Mouse (Mus musculus) ovary, postnatal 36 days (tissue): ENCODE data around the gene Ier5l.

Experiments
- DNase-seq: peaks from one replicate; pipeline ENCODE4 v3.0.0; 2022; ENCODE audit warnings: low spot score, mixed read lengths

Gene Ier5l

DNA sequence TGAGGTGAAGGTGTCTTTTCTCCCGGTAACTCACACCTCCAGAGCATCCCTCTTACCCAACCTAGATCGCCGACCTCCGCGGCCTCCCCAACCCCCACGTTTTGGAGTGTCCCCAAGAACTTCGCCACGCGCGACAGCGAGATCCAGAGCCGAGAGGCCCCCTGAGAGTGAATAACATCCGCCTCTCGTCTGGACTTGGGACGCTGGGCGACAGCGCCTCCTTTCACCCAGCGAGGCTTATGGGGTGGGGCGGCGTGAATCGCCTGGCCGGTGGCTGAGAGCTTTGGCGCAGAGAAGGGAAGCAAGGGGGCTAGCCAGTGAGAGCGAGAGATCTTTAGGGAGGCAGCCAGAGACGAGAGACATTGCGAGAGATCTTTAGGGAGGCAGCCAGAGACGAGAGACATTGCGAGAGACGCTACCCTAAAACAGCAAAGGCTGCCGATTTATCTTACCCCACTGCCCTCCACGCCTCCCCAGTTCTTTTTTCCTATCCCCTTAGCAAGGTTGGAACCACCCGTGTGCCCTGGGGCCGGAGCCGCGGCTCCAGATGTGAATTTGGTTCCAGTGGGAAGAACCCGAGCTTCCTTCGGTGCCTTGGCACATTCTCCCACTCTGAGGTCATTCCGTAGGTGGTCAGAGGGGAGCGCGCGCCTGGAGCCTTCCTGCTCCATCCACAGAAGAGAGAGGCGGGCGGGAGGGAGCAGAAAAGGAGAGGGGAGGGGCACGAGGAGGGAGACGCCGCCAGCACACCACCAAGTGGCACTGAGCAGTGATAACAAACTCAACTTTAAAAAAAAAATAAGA, 3.7 kb downstream of the Ier5l start:
- DNase-seq: peak; percentile 62

GRCm38 (mm10) chr2:30469796-30470142, 4.2 kb downstream of the Ier5l start:
- peak; percentile 71 for DNase-seq

DNA sequence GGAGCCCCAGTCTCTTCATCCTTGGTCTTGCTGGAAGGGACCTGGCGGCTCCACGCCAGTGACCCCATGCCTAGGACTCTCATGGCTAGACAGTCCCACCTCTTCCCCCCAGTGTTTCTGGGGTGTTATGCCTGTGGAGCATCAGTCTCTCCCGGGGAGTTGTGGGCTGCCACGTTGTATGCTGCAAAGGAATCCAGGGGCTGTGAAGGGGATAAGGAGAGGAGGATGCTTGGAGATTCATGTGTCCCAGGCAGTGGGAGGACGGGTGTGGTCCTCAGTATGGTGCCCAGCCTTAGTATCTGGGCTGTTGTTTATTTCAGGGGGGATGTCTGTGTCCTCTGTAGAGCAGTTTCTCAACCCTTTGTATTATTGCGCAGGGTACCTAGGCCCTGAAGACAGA, 5.0 kb downstream of the Ier5l start:
- DNase-seq: no peak

DNA sequence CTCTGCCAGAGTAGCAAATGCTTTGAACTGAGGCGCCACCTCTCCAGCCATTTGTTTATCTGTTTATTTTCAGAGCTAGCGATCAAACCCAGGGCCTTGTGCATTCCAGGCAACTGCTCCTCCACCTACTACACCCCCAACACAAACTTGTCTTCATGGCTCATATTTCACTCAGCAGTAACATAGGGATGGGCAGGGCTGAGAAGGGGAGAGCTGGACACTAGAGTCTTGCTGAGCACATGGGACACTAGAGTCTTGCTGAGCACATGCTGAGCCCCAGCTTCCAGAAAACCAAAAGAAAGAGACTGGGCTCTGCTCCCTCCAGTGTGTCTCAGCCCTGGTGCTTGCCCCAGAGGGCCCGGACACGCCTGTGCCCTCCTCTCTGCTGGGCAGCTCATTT, 7.2 kb downstream of the Ier5l start:
- DNase-seq: no peak

- no peak for DNase-seq
Measured at GRCm38 (mm10) chr2:30464411-30464810, 9.6 kb downstream of the Ier5l start.

- DNase-seq: peak; percentile 53
Measured at GRCm38 (mm10) chr2:30463904-30464330, 10.1 kb downstream of the Ier5l start.

DNA sequence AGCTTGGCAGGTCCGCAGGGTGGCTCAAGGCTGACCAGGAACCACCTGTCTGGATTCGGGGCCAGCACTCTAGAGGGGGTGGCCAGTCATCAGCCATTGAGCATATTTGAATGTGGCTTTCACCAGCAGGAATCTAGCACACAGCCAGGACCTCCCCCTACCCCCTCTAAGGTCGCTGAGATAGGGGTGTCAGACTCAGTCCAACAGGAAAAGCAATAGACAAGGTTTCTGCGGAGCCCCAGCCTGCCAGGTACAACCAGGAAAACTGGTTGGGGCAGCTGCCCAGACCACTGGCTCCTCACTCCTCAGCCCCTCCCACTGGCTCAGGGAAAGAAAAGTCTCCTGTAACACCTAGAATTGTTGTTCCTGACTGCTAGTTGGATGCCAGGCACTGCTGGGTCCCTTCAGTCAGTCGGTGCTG, 10.7 kb downstream of the Ier5l start:
- DNase-seq: no peak

- no peak for DNase-seq
Measured at GRCm38 (mm10) chr2:30459241-30459640, 14.8 kb downstream of the Ier5l start.

DNA sequence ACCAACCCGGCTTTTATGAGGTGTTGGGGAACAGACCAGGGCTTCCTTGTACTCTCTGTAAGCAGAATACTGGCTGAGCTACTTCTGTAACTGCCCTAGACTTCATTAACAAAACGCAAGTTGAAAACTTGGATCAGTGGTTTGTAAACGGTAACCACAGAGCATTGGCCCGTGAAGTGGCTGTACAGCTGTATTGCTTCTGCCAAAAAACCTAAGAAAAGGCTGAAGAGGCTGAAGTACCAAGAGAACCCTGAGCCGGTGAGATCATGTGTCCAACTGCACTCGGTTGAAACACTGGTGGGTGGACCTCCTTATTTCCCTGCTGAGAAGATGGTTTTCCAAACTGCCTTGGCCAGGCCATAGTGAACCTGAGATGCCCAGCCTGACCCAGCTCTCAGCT, 15.7 kb downstream of the Ier5l start:
- DNase-seq: no peak

DNA sequence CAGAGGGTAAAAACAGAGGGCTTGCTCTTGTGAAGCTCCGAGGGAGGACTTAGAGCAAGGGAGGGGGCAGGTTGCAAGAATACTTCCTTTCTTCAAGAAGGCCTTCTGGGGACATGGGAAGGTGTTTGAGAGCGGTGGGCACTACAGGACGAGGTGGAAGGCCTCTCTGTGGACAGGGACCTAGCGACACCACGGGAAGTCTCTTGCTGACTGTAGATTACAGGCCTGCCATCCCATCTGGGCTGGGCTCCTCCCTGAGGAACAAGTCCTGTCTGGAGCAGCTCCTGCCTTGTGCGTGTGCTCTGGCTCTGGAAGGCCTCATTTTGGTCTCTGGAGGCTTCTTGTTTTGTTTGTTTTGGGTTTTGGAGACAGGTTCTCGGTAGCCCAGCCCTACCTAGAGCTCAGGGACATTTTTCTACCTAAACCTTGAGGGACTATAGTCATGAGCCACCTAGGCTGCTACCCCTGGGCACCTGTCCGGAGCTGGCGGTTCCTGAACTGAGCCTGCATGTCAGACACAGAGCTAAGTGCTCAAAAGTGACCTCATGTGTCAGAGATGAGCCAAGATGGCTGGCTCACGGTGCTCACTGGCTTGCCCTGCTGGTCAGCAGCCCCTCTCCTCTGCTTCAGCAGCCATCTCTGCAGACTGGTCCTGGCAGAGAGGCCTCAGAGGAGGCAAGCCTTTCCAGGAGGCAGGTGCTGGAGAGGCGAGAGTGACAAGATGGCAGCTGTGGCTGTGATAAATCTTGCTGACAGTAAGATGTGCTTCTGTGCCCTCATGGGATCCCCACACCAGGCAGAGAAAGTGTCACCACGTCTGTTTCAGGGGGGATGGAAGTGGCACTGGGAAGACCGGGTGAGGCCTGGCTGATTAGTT, 17.7 kb downstream of the Ier5l start:
- DNase-seq: no peak

- DNase-seq: no peak
Measured at GRCm38 (mm10) chr2:30454587-30454986, 19.4 kb downstream of the Ier5l start.

DNA sequence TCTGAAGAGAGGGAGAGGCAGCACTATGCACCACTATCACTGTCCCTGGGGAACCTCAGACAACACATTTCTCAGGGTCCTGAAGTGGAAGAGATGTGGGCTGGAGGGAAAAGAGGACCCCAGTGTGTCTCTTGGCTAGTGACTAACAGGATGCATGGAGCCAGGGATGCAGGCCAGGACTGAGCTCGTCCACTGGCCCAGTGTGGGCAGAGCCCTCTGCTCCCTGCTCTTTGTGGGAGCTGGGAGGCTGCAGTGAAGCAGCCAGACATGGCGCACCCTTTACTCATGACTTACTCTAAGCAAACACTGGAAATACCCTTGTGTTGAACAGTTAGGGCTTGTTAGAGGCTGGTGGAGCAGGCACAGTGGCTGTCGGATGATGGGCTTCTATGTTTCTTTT, 20.4 kb downstream of the Ier5l start:
- DNase-seq: no peak

GRCm38 (mm10) chr2:30451525-30451924, 22.5 kb downstream of the Ier5l start:
- DNase-seq: no peak

- no peak for DNase-seq
Measured at GRCm38 (mm10) chr2:30450530-30450929, 23.5 kb downstream of the Ier5l start.

DNA sequence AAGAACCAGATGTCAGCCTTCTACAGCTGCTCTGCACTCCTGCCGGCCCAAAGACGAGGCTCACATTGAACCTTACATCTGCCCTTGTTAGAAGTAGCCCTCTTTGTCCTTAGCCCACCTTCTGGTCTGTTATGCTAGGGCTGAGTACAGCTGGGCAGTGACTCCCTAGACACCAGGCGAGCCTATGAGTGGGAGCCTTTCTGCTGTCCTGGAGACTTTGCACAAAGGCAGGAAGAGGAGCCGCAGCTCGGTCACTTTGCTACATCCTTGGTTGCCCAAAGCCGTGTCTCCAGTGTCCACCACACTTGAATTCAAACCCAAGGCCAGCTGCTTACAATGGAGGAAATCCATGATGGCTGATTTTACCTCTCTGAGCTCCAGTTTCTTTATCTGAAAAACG, 25.6 kb downstream of the Ier5l start:
- no peak for DNase-seq

- DNase-seq: no peak
Measured at GRCm38 (mm10) chr2:30446891-30447826, 26.9 kb downstream of the Ier5l start.

- no peak for DNase-seq
Measured at GRCm38 (mm10) chr2:30445312-30445711, 28.7 kb downstream of the Ier5l start.

- DNase-seq: no peak
Measured at GRCm38 (mm10) chr2:30444450-30444849, 29.6 kb downstream of the Ier5l start.

GRCm38 (mm10) chr2:30444006-30444405, 30.0 kb downstream of the Ier5l start:
- DNase-seq: no peak

GRCm38 (mm10) chr2:30443281-30443680, 30.7 kb downstream of the Ier5l start:
- no peak for DNase-seq

DNA sequence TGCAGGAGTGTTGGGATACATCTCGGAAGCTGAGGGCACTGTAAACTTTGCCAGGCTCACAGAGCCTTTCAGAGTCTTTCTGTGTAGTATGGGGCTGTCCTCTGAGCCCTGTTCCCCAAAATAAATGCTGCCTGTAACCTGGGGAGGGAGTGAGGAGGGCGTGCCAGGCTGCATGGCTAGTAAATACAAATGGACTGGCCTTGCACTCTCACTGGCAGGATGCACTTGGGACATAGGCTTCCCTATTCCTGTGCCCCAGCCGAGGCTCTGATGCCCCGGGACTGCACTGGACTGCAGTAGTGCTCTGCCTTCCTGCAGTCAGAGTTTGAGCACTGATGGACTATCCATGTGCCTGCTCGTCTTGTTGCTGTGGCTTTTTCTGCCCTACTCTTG, 31.5 kb downstream of the Ier5l start:
- DNase-seq: no peak
